Mouse (Mus musculus): ENCODE results near the gene Zbtb8a.
"Not testable (repeated sequence)": the region's sequence is repeated elsewhere in the genome, so short reads cannot be mapped to it uniquely, and the experiment has no call there.

Zbtb8a gene

DNA sequence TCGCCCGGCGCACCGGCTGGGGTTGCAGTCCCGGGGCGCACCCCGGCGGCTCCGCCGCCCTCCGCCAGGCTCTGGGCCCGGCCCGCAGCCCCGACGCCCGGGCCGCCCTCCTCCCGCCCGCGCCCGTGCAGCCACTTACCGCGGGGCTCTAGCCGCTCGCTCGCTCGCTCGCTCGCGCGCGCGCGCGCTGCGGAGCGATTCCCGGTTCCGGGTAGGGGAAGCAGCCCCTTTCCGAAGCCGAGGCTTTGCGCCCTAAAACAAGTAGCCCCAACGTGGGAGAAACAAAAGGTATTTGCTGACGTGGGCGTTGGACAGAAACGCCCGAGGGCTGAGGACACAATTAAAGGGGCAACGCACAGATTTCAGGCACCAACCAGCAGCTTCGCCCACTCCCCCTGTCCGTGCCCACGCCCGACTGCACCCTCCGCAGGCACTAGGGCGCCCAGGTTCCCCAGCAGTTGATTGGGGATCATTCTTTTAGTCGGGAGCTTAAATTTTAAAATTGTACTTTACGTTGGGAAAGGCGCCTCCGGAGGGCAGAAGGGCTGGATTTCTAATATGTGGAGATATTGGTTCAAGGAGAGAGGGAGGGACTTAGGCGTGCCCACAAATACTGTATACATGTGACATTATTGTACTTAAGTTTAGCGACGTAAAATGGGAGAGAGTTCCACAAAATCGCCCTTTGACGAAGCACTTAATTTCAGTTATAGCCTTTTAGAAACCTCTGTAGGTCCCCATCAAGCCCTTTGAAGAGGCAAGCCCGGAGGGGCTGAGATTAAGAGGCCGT lies at the start of gene Zbtb8a:
Gene Zbtb8a, minus strand, starts transcription at position 516 of the 790 bp plus-strand sequence.
- DNase-seq = no peak

DNA sequence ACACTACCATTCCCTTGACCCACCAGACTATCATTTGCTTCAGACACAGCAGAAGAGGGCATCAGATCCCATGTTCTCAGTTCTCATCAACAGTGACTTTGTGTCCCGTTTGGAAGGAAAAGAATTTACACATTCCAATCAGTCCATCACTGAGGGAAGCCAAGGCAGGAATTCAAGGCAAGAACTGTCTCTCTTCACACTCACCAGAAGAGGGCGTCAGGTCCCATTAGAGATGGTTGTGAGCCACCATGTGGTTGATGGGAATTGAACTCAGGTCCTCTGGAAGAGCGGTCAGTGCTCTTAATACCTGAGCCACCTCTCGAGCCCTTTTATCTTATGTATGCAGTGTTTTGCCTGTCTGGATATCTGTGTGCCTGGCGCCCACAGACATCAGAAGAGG lies 40.4 kb upstream of the Zbtb8a start:
- DNase-seq = no peak

DNA sequence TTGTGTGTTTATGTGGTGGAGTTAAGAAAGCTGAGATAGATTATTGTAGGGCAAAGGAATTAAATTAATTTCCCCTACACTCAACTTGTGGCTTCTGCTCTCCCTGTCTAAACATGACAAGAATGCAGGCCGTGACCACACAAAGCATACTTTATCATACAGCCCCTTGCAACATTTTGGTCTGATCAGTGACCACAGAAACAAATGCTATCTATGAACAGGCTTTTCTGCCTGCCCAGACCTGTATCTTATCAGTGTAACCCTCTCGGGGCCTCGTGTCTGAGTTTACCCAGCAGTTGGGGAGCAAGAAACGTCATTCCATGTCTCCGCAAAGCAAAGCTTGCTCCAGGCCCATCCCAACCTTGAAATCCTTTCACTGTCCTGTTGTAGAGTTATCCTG lies 38.6 kb upstream of the Zbtb8a start:
- no peak for DNase-seq

DNA sequence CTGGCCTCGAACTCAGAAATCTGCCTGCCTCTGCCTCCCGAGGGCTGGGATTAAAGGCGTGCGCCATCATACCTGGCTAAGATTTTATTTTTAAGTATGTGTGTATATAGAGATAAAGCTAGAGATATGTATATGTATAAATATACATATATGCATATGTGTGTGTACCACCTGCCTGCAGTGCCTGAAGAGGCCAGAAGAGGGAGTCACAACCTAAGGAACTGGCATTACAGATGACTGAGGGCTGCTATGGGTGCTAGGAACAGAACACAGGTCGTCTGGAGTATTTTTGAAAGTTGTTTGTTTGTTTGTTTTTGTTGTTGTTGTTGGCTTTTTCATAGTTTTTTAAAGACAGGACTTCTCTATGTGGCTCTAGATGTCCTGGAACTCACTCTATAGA lies 38.0 kb upstream of the Zbtb8a start:
- DNase-seq = no peak

DNA sequence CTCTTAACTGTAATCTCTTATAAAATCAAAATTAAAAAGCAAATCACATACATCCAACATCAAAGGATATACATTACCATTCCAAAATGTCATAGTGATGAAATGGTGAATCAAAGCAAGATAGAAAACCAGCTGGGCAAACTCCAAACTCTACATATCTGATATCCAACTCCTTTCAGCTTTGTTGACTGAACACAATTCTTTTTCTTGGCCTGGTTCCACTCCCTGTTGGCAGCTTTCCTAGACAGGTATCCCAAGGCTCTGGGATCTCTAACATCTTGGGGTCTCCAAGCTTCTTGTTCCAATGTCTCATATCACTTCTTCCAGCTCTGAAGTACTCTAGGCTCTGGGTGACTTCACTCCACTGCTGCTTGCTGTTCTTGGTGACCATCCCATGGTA lies 33.1 kb upstream of the Zbtb8a start:
- DNase-seq = no peak

DNA sequence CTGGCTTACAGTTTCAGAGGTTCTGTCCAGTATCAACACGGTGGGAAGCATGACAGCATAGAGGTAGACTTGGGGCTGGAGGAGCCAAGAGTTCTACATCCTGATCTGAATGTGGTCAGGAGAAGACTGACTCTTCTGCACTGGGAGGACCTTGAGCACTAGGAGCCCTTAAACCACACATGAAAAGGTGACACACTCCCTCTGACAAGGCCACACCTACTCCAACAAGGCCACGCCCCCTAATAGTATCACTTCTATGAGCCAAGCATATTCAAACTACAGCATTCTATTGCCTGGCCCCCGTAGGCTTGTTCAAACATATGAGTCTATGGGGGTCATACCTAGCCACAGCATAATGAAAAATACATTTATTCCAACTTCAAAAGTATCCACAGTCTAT lies 32.6 kb upstream of the Zbtb8a start:
- not testable (repeated sequence) for DNase-seq

DNA sequence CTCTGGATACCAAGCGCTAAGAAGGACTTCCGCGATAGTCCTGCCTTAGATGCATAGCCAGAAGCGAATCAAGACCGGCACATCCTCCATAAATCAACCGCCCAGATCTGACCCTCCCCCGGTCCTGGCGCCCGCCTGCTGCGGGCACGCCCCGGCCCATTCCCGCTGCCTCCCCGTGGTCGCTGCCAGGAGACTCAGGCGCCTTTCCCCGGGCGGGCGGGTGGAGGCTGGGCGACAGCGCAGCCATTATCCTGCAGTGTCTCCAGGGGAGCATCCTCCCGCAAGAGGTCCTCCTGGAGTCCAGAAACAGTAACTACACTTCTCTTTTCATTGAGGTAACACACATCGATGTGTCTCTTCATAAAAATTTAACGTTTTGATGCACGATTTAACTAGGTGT lies 28.5 kb upstream of the Zbtb8a start:
- DNase-seq = peak; percentile 12

DNA sequence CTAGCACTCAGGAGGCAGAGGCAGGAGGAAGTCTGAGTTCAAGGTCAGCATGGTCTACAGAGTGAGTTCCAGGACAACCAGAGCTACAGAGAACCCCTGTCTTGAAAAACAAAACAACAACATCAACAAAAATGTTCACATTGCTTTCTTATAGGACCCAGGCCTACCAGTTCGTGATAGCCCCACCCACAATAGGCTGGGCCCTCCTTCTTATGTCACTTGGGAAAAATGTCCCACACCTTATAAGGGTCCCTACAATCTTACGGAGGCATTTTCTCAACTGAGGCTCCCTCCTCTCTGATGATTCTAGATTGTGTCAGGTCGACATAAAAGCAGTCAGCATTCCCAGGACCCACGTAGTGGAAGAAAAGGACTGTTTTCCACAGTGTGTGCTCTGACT lies 21.9 kb upstream of the Zbtb8a start:
- DNase-seq = no peak

DNA sequence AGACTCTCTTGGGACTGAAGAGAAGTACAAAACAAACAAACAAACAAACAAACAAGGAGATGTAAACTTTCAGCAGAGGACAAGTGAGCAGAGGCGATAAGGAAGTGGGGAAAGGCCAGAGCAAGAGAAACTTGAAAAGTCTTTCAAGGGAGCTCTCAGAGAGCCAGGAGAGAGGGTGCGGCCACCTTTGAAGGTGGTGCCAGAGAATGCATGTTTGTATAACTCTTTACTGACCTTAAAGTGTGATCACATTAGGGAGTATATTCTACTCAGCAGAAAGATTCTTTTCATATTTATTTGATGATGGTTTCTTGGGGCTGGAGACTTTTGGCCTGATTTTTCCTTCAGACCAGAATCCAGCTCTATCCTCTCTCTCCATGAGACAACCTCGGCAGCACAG lies 19.0 kb upstream of the Zbtb8a start:
- DNase-seq = no peak

DNA sequence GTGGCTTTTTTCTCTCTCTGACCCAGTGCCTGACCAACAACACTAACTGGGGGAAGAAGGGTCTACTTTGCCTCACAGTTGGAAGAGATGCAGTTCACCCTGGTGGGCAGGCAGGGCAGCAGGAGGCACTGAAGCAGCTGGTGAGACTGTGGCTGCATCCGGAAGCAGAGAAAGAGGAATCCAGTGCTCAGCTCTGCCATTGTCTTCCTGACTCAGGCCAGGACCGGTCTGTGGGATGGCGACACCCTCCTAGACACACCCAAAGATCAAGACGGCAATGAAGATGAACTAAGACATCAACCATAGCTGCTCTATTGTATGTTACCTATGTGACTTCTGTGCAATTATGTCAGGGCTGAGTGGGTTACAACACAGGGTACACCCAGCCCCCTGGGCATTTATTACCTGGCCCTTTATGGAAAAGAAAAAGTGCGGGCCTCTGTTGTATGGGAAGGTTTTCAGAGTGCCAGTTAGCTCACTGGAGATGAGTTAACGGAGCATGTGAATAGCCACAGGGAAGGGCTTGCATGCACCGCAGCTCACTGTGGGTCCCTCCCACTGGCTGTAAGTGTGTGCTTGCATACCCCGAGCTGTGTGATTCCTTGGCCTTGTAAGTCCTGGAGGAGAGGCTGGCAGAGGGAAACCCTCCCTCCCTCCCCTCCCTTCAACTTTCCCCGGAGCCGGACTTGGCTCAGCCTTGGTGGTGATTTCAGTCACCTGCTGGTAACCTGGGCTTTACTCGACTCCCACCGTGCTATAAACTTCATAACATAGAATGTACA lies 16.4 kb upstream of the Zbtb8a start:
- no peak for DNase-seq

DNA sequence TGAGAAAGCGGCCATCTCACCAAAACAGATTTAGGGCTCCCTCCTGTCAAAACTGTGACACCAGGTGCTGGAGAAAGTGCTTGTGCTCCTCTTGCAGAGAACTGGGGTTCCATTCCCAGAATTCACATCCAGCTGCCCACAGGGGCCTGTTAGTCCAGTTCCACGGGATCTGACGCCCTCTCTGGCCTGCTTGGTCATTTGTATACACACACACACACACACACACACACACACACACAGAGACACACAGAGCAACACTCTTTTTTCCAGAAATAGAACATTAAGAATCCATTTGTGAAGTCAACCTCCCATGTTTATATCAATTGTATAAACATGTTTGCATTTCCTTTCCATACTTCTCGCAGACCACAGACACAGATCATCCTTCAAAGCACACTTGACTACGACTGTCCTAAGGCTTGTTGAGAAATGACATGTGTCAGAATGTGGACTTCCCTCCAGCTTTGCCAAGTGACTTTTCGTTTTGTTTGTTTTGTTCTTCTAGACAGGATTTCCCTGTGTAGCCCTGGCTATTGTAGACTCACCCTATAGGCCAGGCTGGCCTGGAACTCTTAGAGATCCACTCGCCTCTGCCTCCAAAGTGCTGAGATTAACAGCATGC lies 13.1 kb upstream of the Zbtb8a start:
- DNase-seq = no peak

DNA sequence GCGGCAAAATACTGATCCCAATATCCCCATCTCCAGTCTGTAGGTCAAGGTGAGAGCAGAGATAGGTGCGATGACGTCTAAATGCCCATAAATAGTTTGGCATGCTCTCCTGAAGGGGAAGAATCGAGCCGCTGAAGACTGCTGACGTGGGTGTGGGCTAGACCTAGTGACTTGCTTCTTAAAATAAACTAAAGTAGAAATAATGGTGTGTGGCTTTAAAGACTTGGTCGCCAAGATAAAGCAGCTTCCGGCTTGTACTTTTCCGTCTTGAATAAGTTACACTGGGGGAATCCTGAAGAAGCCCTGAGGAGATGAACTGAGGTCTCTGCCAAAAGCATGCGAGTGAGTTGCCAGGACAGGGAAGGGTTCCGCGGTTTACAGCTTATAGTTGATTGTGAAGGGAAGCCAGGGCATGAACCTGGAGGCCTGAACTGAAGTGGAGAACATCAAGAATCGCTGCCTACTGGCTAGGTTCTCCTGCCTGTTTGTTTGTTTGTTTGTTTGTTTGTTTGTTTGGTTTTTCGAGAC lies 12.4 kb upstream of the Zbtb8a start:
- DNase-seq = no peak

DNA sequence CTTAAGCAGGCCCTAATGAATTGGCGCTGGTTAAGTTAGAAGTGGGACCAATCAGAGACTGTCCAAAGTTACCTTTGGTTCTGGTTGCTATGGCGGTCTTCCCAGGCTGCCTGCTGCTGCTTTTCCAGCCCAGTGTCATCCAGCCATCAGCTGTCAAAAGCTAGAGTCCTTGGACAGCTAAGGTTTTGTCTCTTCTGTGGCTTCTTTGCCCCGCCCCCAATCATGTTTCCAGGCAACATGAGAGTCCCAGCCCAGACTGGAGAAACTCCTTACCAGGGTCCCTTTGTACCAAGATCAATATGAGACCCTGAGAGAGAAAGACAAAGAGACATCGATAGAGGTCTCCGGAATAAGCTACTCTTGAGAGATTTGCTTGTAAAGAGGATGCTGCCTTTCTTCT lies 10.5 kb upstream of the Zbtb8a start:
- no peak for DNase-seq

DNA sequence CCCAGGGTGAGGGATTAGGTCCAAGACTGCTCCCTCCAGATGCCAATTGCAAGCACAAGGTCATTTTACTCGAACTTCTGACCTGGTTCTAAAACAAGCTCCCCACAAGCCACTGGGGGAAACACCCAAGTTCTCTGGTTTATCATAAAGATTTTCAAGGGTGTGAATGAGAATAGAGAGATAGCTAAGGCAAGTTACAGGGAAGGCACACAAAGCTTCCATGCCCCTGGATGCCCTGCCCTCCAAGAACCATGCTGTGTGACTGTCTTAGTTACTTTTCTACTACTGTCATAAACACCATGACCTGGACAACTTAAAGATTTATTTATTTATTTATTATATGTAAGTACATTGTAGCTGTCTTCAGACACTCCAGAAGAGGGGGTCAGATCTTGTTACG lies 9.1 kb upstream of the Zbtb8a start:
- DNase-seq = no peak

DNA sequence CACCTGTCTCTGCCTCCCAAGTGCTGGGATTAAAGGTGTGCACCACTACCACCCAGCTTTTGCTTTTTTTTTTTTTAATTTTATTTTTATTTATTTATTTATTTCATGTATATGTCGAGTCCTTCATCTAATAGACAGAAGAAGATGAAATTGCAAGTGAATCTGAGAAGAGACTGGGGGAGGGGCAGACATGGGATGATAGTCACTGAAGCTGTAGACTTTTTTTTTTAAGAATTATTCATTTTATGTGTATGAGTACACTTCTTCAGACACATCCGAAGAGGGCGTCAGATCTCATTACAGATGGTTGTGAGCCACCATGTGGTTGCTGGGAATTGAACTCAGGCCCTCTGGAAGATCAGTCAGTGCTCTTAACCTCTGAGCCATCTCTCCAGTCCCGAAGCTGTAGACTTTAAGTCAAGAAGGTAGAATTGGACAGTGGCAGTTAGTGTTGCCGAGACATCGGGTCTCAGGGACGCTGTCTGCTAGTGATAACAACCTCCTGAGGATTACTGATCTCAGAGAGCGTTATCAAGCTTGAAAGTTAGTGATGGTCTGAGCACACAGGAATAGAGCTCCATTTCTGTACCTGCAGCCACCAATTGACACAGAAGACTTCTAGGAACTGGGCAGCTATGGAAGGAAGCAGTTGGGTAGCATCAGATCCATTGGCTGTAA lies 8.5 kb upstream of the Zbtb8a start:
- no peak for DNase-seq

DNA sequence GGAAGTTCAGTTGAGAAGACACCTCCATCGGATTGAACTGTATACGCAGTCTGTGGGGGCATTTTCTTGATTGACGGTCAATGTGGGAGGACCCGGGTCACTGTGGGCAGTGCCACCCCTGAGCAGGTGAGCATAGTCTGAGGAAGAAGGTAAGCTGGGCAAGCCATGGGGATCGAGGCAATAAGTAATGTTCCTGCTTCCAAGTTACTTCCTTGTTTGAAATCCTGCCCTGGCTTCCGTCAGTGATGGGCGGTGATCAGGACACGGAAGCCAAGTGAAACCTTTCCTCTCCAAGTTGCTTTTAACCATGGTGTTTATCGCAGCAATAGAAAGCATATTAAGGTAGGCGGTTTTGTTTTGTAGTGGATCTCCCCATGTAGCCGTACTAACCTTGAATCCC lies 7.8 kb upstream of the Zbtb8a start:
- DNase-seq = no peak

DNA sequence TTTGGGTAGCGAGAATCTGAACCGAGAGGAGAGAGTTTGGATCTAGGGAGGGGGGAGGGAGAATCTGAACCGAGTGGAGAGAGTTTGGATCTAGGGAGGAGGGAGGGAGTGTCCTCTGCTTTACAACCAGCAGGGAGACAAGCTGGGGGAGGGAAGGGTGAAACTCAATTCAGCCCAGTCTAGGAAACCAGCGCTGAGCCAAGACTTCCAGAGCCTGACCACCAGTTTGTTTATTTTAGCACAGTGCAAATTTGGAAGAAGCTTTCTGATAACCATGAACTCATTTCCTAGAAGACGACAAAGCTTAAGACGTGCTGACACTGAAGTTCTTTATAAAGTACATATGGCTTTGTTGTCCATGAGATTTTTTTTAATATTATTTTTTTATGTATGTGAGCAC lies 6.5 kb upstream of the Zbtb8a start:
- DNase-seq = no peak

DNA sequence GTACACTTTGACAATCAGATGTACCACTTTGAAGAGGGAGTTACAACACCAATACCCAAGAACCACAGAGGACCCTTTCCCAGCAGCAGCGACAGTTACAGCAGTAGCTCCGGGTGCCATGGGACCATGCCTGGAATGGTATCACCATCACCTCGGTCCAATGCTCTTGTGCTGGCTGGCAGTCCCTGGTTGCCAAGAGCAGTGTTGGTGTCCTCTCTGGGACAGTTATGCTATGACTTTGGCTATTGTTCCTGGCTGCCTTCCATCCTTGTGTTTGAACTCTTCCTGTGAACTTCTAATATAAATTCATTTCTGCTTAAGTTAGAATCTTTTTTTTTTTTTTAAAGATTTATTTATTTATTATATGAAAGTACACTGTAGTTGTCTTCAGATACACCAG lies 5.7 kb upstream of the Zbtb8a start:
- DNase-seq = no peak

DNA sequence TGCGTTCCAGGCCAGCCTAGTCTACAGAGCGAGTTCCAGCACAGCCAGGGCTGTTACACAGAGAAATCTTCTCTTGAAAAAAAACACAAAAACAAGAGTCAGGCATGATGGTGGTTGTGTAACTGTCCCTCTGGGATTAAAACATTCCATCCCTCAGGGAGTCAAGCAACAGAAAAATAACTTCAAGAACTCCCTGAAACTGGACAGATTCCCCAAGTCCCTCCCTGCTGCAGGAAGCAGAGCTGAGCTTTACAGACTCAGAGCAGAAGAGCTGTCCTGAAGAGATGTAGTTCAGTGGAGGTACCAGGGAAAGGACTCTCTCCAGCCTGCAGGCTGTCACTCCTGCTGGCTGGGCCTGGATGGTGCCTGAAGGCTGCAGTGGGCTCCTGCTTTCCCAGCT lies 4.6 kb upstream of the Zbtb8a start:
- no peak for DNase-seq

DNA sequence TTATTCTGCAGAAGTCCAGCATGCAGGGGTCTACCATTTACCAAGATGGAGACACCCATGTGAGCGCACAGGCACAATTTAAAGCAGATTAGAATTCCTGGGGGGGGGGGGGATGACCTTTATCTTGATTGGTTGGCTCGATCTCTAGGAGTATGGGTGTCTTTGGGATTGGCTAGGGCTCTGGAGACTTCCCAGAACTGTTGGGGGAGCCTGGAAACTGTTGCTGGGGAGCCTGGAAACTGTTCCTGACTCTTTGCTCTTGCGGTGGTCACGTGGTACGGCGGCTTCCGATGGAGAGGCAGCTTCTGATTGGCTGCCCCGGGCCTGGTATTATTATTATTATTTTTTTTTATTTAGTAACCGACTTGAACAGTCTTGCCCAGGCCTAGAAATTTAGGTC lies 4.1 kb upstream of the Zbtb8a start:
- DNase-seq = no peak

DNA sequence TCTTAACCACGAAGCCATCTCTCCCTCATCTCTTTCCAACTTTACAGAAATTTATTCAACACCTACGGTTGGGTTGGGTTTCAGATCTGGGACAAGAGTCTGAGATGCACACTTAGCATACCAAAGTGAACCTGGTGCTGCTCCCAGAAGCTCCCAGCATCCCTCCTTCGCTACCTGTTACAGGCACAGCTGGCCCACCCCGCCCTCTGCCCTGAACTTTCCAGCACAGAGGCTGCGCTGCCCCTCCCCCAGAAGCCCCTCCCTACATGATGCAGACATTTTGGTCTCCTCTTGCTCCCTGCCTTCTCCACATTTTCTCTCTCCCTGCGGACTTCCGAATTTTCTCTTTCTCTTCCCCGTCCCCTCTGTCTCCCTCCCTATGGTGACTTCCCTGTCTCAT lies 3.2 kb upstream of the Zbtb8a start:
- no peak for DNase-seq

DNA sequence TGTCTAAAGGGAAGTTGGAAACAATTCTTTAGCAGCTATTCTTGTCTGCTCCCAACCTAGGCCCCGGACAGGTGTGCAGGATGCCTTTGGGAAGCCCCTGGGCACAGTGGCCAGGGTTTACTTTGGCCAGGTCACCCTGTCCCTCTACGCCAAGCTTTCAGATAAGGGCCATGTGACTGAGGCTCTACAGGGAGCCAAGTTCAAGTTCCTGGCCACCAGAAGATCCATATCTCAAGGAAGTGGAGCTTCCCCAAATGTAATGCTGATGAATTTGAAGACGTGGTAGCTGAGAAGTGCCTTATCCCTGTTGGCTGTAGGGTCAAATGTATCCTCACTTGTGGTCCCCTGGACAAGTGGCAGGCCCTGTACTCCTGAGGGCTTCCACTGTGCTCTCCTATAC lies 1.9 kb upstream of the Zbtb8a start:
- no peak for DNase-seq

DNA sequence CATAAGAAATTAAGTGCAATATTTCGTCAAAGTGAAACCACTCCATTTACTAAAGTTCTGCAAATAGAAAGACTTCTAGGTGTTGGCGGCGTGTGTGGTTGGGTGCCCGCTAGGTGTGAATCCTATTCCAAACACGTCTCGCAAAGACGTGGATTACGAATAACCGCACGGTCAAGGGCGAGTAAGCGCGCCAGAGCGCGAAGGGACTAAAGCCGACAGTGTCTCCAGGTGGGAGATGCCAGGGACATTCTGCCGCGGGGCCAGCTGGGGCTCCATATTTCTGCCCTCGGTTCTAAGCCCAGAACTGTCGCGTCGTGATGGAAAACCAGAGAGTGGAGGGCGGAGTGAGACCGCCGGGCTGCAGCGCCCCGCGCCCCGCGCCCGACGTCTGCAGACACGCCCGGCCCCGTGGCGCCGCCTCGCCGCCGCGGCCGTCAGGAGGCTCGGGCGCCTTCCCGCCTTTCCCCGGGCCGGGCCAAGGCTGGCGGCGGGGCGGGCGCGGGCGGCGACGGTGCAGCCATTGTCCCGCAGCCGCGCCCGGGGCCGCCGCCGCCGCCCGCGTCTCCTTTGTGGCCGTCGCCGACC lies 863 bp downstream of the Zbtb8a start:
- peak; percentile 11 for DNase-seq
